Mouse (Mus musculus): ENCODE results near the gene Miga2. TPM values are rescaled to one million over a fixed set of nuclear protein-coding genes. Genes with fewer than 3 reads are reported as not detected.

Gene Miga2
- polyA plus RNA-seq, 1 experiment: 27.7 TPM

DNA sequence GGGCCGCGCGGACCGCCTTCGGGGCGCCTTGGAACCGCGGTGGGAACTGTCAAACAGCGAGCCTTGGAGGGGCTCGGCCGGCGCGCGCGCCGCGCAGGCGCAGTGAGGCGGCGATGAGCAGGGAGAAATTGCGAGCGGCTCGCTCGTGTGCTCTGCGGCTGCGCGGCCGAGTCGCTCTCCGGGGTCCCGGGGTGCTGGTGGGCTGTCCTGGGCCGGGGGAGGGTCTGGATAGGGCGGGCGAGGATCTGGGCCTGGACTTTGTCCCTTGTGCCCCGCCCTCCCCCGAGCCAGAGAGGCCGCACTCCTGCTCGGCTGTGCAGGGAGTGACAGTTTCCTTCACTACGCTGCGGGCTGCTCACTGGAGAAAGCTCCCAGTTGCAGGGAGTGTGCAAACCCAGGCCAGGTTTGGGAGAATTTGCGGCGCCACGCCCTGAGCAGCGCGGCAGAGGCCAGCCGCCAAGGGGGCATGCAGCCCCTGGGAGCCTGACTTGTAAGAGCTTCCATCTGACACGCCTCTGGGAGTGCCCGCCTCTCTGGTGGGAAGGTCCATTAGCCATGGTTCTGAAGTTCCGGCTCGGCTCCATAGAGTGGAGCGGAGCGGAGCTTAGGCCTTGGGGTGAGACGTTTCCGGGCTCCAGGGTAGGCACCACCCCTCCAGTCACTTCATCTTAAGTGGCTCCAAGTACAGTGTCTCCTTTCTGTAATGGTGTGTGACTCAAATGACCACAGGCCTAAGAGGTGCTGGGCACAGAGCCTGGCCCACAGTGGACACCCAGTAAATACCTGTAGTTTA is 28.7 kb downstream of the Miga2 start:
- peak; percentile 57 for DNase-seq (ENCODE audit: low read depth, low spot score)
- under 1% methylated on average over 54 of the region's 54 CpGs for WGBS

DNA sequence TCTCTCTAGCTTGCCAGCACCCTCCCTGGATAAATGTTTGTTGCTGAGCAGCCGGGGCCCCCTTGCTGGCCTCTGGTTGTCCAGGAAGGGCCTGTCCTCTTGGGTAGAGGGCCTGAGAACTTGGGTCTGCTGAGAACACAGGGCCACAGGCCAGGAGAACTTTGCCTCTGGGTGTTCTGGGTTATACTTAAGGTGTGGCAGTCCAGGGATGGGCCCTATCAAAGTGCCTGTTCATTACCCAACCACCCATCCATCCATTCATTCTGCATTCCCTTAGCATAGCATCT is 29.3 kb downstream of the Miga2 start:
- DNase-seq (ENCODE audit: low read depth, low spot score): peak; percentile 56
- WGBS: 8% methylated on average over 1 of the region's 1 CpGs

DNA sequence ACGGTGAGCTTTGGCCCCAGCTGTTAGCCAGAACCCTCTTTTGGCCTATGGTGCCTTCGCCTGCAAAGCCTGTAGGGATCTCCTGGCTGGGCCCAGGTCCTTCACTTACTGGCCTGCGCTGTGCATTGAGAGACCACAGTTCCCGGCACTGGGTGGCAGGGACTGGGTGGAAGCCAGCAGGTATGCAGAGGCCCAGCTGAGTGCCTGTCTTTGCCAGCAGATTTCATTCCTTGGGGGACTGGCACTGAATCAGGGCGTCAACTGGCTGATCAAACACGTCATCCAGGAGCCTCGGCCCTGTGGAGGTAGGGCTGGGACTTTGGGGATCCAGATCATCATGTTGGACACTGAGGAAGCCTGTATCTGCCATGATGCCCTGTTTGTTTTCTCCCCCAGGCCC is 31.7 kb downstream of the Miga2 start:
- WGBS: 64% methylated on average over 7 of the region's 7 CpGs

DNA sequence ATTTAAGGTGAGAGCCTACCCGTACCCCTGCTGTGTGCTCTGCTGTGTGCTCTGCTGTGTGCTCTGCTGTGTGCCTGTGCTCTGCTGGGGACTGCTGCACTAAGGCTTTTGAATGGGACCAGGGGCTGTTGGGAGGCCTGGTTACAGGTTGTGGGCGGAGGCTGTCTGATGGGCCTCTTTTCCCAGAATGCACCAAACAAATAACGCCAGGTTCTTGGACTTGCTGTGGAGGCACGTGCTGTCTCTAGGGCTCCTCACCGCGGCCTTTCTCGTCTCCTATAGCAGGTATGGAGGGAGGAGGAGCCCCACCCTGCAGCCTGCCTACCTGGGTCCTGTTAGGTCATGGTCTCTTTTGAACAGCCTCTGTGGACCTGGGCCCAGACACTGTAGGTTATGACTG is 32.2 kb downstream of the Miga2 start:
- no peak for DNase-seq (ENCODE audit: low read depth, low spot score)
- WGBS: 43% methylated on average over 7 of the region's 7 CpGs

More for the DNA sequence above, 31.7 kb downstream of the Miga2 start:
- DNase-seq (ENCODE audit: low read depth, low spot score): no peak

DNA sequence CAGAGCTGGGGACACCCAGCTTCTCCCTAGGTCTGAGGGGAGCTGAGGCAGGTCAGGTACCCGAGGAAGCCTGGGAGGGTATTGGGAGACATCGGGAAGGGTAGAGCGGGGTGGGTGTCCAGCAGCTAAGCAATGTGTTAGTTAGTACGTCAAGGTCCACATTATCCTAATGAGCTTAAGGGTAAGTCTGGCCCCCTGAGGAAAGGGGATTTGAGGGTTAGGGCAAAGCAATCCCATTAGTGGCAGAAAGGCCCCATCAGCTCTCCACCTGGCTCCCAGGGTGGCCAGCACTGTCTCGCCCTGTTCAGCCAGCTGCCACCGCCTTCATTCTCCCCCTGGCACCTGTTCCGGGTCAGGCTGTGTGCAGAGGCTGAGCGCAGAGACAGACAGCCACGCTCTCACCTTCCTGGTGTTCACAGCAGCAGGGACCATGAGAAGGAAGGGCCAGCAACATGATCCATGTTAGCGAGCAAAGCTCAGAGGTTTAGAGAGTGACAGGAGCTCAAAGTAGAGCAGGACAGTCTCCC is 34.0 kb downstream of the Miga2 start:
- 88% methylated on average over 10 of the region's 10 CpGs for WGBS

DNA sequence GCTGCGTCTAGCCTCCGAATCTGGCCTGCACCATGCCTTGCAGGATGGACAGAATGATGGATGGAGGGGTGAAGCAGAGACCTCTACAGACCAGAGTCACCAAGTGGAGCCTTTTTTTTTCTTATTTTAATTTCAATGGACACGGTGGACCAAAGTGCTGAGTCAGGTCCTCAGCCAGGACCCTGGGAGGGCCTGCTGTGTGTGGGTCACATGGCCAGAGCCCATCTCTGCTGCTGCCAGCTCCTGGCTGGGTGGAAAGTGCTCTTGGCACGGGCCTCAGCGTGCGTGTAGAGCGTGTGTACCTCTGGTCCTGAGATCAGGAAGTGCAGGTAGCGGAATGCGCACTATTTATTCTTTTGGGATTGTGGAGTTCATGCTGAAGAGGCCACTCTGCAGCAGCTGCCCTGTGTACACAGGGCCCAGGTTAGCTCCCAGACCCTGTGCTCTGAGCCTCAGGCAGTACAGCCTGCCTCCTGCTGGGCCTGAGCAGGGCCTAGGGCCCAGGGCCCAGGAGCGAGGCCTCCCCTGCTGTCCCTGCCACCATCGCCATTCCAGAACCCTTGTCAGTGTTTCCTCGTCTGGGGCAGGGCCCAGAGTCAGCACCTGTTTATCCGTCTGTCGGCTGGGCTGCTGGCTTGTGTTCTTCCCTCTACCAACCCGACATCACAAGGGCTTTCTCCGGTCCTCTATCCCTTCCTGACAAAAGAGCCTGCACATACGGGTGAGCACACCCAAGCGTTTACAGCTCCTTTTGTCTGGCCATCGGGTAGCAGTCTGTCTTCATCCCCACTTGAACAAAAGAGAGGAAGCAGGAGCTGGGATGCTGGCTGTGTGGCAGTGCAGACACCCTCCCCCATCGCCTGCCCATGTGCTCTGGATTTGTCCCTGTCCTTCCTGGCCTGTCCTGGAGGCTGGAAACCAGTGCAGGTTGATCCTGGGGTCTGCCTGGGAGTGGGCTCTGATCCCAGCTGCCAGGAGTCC is 35.4 kb downstream of the Miga2 start:
- DNase-seq (ENCODE audit: low read depth, low spot score): no peak

More for the DNA sequence above, 34.0 kb downstream of the Miga2 start:
- no peak for DNase-seq (ENCODE audit: low read depth, low spot score)

DNA sequence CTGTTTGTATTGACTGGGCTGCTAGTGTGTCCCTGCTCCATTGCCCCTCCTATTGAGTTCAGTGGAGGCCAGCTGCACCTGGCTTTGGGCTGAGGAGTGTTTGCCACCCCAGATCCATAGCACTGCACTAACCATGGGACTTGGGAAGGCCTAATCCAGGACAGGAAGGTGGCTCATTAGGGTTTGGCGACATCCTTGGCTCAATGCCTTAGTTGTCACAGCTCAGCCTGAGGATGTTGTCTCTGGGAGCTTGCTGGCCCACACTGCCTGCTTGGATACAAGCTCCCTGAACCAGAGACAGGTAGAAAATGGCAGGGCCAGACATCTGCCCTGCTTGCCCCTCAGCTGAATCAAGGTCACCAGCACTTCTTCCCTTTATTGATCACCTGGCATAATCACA is 37.5 kb downstream of the Miga2 start:
- DNase-seq (ENCODE audit: low read depth, low spot score): no peak
- WGBS: 72% methylated on average over 1 of the region's 1 CpGs

More for the DNA sequence above, 35.4 kb downstream of the Miga2 start:
- WGBS: 70% methylated on average over 20 of the region's 20 CpGs

DNA sequence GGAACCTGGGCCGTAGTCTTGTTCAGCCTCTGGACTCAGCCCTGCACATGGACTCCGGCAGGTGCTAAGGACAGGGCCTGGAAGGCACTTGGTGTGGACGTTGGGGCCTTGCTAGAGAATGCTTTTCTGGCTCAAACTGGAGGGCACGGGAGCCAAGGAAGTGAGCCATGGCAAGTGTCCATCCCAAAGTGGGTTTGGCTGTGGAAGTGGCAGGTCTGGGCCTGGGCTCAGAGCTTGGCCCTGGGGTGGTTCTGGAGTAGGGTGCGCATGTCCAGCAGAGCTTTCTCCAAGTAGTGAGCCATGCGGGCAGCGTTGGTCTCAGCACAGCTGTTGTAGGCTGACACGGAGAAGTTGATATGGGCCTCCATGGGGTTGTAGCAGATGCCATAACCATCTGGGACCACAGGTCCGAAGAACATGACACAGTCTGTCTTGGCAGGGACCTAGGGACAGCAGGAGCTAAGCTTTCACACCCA is 38.4 kb downstream of the Miga2 start:
- DNase-seq (ENCODE audit: low read depth, low spot score): no peak
- 89% methylated on average over 9 of the region's 9 CpGs for WGBS

DNA sequence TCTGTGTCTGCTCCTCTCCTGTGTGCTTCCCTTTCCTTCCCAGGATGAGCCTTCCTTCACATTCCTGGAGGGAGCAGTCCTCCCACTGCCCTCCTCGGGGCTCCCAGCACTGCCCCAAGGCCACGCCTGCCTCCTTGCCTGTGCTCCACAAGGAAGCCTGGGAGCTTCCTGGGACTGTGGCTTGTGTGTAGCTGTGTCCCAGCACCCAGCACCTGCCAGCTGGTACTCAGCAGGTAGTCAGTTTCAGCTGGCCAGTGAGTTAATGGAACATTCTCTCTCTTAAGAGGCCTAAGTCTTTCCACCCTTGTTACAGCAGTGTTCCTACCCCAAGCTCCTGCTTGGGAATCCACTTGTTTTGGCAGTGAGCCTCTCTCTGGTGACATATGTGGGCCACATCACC is 38.8 kb downstream of the Miga2 start:
- 49% methylated on average over 2 of the region's 2 CpGs for WGBS
- DNase-seq (ENCODE audit: low read depth, low spot score): no peak

DNA sequence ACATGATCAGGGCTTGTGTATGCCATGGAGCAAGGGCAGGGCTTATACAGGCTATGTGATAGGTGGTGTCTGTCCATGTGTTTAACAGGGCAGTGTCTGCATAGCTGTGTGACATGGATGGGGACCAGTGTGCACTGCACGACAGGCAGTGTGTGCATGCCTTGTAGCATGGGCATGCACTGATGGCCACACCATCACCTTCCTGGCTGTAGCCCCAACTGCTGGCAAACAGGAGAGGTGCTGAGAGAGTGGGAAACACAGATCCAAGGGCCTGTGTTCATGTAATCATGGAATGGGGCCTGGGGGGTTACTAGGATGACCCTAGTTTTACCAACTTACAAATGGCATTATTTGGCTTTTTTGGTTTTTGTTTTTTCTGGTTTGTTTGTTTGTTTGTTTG is 39.8 kb downstream of the Miga2 start:
- 85% methylated on average over 1 of the region's 1 CpGs for WGBS
- no peak for DNase-seq (ENCODE audit: low read depth, low spot score)

DNA sequence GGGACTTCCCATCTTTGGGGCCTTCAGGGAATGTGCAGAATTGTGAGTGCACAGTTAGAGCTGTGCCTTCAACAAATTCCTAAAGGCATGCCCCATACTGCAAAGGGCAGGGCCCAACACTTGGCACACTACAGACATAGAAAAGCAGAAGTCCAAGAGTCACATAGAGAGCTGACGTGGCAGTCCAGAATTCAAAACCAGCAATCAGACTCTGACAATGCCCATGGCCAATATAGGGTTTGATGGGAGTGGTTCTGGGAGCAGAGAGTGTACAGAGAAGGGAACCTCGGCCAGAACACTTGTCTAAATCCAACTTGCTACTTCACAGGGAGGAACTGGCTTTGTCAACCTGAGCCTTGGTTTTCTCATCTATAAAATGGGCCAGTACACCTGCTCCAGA is 43.2 kb downstream of the Miga2 start:
- WGBS: 81% methylated on average over 2 of the region's 2 CpGs
- DNase-seq (ENCODE audit: low read depth, low spot score): no peak

DNA sequence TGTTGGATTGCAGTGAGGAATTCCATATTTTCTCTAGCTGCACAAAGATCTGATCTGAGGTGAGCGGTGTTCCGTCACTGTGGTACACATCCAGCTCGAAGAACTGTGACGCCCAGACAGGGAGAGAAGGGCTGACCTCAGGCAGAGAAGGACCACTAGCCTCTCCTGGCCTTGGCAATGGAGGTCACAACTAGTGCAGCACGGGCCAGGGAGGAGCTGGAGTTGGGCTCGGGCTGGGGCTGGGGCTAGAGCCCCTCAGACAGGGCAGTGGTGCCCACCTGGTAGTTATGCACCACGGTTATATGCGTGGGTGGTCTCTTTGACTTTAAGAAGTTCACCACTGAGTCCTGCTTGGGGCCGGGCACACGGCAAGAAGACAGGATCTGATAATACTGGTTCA is 43.7 kb downstream of the Miga2 start:
- no peak for DNase-seq (ENCODE audit: low read depth, low spot score)
- 92% methylated on average over 10 of the region's 10 CpGs for WGBS

DNA sequence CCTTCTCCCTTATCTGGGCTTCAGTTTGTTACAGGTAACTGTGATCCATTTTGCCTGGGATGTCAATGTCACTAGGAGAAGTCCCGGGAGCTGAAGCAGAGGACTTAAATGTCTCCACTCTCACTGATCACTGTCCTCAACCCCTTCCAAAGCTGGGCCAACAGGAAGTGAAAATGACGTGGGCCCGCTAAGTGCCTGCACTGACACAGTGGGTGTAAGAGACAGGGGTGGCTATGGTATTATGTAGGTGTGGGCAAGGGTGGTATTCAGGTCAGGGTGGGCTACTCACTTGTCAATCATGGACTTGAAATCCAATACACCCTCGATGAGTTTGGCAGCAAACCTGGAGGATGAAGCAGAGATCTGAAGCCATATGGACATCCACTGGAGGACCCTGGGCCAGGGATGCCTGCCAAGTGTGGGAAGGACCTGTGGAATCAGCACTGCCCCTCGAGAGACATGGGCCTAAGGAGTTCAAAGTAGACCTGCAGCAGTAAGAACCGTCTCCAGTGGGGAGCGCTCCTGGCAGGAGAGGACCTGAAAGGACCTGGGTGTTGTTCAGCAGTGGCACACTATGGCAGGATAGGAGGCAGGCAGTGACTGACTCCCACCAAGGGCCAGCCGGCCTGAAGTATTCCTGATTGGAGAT is 44.5 kb downstream of the Miga2 start:
- no peak for DNase-seq (ENCODE audit: low read depth, low spot score)
- WGBS: 83% methylated on average over 8 of the region's 8 CpGs

DNA sequence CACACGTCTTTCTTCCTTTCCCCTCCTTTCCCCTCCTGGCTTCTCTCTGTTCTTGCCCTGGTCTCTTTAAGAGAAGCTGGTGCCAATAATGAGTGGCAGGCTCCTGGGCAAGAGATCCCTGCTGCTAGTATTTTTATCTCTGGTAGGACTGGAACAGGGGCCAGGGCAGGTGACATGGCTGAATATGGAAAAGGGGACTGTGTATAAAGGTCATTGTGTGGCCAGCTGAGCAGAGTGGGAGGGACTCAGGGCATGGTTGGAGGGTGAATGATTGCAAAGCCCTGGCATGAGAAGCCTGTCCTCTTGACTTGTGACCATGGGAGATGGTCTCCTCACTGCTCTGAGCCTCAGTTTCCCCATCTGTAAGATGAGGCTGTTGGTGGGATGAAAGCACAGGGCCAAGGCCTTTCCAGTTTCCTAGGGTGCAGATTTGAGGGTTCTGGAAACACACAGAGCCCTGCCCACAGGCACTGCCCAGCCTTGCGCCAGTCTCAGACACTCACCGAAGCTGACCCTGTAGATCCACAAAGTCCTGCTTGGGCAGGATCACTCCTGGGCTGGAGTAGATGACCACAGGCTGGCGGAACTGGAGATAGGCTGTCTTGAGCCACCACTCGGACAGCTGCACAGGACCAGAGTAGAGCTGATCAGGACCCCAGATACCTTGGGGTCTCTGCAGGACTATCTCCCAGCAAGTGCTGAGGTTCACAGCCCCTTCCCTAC is 45.6 kb downstream of the Miga2 start:
- no peak for DNase-seq (ENCODE audit: low read depth, low spot score)
- 92% methylated on average over 5 of the region's 5 CpGs for WGBS

DNA sequence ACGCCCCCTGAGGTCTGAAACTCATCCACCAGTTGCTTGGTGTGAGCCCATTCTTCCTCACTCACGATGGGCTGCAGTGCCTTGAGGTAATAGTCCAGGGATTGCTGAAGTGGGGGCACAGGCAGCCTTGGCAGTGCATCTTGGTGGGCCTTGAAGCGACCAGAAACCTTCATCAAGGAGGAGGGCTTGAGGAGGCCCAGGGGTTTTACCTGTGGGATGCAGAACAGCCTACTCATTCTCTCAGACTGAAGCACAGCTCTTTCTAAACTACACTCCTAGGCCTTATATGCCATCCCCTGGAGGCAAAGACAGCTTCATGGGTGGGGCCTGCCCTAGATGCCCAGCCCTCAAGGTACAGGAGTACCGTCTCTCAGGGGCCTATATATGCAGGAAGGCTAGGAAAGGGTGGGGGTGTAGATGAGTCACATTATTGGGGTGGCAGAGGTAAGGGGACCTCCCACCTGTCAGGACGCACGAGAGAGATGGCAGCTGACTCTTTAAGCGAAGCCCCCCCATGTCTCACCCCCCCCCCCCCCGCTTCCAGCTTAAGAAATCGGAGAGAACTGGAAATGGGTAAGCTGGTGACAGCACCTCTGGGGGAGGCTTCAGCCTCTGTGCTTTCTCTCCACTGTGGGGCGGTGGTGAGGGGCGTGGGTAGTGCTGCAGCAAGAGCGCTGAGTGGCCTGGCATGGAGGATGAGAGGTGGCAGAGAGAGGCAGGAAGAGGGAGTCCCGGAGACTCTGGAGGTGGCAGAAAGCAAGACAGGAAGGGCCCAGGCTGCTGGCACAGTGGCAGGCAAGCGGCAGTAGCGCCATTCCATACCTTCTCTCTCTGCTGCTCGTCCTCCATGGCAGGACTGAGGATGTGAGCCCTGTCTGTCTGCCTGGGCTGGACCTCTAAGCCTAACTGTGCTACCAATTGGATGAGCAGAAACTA is 49.3 kb downstream of the Miga2 start:
- 86% methylated on average over 16 of the region's 16 CpGs for WGBS
- no peak for DNase-seq (ENCODE audit: low read depth, low spot score)

DNA sequence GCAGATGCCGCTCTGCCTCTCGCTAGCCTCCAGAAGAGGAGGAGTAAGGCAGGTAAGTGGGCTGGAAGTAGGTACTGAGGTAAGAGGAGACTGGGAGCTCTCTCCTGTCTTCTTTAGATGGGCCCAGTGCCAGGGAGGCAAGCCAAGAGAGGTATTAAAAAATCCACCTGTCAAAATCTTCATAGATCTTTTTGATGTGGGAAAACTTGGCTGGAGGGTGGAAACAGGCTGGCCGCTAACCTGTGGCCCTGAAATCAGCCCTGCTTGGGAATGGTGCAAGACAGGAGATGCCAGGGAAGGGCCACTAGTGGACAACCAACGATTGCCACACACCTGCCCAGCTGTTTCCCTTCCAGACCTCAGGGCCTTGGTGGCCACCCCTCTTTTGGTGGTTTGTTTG is 50.1 kb downstream of the Miga2 start:
- 64% methylated on average over 4 of the region's 4 CpGs for WGBS
- DNase-seq (ENCODE audit: low read depth, low spot score): no peak

DNA sequence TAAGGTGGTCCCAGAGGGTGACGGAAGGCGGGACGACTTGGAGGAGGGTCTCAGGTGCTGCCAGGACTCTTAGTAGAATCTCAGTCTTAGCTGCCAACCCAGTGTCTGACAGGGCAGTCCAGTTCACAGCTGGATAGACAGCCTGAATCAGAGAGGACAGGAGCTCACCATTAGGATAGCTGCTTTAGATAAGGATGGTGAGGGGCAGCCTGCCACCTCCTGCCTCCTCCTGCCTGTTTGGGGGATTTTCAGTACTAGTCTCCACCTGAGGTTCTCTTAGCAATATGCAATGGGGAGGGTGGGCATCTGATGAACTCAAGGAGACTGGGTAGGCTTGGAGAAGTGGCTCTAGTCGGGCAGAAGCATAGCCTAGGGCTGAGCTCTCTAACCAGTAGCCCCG is 50.6 kb downstream of the Miga2 start:
- DNase-seq (ENCODE audit: low read depth, low spot score): no peak
- WGBS: 55% methylated on average over 5 of the region's 5 CpGs

DNA sequence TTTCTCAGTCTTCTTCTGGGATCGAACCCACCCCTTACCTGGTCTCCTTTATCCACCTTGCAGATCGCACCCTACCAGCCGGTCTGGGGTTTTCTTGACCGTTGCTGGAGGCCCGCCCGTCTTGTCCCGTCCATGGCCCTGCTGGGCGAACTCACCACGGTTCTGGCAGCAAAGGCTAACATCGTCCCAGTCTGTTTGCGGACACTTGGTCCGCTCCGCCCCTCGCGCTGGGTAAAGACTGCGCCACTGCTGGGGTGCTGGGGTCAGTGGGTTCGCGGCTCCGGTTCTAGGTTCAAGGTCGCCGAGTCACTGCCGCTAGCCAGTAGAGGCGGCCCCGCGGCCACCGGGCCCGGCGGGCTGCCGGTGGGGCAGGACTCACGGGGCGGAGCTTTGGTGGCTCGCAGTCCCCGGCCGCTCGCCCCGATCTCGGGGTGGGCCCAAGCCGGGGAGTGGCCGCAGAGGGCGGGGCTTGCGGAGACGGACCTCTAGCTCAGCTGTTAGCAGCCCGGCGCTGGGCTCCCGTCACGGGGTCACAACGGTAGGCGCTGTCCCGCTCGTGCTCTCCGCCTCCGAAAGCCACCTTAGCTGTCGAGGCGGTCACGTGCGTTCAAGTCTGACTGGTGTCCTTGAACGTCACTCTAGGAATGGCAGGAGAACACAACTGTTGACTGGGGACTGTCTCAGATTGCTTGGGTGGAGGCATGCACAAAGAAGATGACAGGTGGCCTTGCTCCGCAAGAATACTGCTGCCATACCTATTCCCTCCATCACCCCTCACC is 51.3 kb downstream of the Miga2 start, which contains the start of gene Crat:
TSS of gene Crat (minus strand) at position 657 of the 779 bp plus-strand sequence.
- WGBS: 2% methylated on average over 58 of the region's 58 CpGs
- peak; percentile 57 for DNase-seq (ENCODE audit: low read depth, low spot score)
